Mouse (Mus musculus) stomach, postnatal 0 days (tissue): ENCODE measurements around the gene Rln1.

Experiments used
- CTCF ChIP-seq: IDR thresholded peaks from 2 replicates; pipeline ENCODE4 v1.5.1; 2016; ENCODE audit warnings: antibody characterized with exemption, low read depth, mild to moderate bottlenecking, moderate library complexity
- EP300 ChIP-seq: optimal IDR thresholded peaks from 2 replicates; pipeline ENCODE3; 2016; ENCODE audit warnings: antibody characterized with exemption

DNA sequence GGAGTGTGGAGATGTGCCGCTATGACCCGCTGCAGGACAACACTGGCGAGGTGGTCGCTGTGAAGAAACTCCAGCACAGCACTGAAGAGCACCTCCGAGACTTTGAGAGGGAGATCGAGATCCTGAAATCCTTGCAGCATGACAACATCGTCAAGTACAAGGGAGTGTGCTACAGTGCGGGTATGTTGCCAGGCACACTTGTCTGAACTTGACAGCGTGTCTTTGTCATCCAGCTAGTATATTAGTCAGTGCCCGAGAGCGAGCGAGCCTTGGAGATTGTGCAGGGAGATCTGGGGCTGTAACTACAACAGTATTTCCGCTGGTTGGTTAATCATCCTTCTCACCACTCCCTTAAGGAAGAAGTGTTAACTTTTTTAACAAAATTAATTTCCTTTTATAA, 33.6 kb downstream of the Rln1 start:
- no peak for TF ChIP-seq CTCF
- no peak for TF ChIP-seq EP300
